In the genomic region with DNA sequence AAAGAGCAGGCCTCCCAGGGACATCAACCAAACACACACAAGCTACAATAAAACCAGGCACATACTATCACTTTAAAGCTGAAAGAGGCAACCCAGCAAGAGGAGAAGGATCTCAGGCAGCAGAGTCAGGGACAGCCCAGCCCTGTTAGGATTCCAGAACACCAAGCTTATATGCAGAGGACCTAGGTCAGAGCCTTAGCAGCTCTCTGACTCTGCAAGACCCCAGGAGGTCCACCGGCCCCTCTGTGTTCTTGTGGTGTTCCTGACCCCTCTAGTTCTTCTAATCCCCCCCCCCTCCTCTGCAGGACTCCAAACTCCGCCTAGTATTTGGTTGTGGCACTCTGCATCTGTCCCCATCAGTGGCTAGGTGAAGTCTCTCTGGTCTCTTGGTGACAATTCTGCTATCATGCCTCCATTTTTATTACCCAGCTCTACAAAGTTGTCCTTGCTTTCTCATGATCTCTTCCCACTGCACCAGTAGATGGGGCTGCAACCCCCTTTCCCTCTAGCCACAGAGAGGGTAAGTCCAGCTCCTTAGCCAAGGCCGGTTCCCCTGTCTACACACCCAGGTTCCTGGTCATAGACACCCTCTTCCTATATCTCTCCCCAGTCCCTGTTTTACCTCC, we compare ENCODE assay signal across 10 mouse cellular contexts. TPM values are rescaled to one million over a fixed set of nuclear protein-coding genes. Genes with fewer than 3 reads are reported as not detected.
DNase-seq lines count a peak whose midpoint lies in the region; ATAC-seq and TF ChIP-seq lines count a peak whose summit lies in the region.
"Had no signal": no experiment of that assay in that cellular context is flagged by ENCODE, and none has a peak within 500 bp of the region (broad histone marks: within the 10 kb centered on the region; RNA-seq: fewer than 3 reads in every experiment).

No protein-coding gene starts in this region.

- H3K27ac ChIP-seq in gastrocnemius, adult 2 months, result no peak overlapping the region
- H3K27ac ChIP-seq in midbrain, embryonic 11.5 days (ENCODE audit: low read depth, low read length), result no peak overlapping the region
- H3K27ac ChIP-seq in midbrain, embryonic 16.5 days (ENCODE audit: low read length), result no peak overlapping the region
- H3K27ac ChIP-seq in limb, embryonic 10.5 days, result peak overlapping the region; percentile 25; the same call in 1 of the 2 replicates
- no peak overlapping the region for H3K27ac ChIP-seq in stomach, postnatal 0 days (replicated peaks)

- no peaks in the 10 kb centered on the region for H3K9me3 ChIP-seq in midbrain, embryonic 11.5 days (ENCODE audit: control insufficient read depth, low read length)
- no peaks in the 10 kb centered on the region for H3K9me3 ChIP-seq in midbrain, embryonic 16.5 days (replicated peaks; ENCODE audit: control insufficient read depth, low read length, poor library complexity, severe bottlenecking)
- H3K9me3 ChIP-seq in limb, embryonic 10.5 days (replicated peaks), result no peaks in the 10 kb centered on the region
- no peaks in the 10 kb centered on the region for H3K9me3 ChIP-seq in stomach, postnatal 0 days (ENCODE audit: control insufficient read depth, low read length)

- no peak overlapping the region for H3K9ac ChIP-seq in midbrain, embryonic 11.5 days (ENCODE audit: low read length)
- no peak overlapping the region for H3K9ac ChIP-seq in midbrain, embryonic 16.5 days (ENCODE audit: low read depth, low read length)
- H3K9ac ChIP-seq in stomach, postnatal 0 days (ENCODE audit: low read length), result no peak overlapping the region

- ATAC-seq in midbrain, embryonic 11.5 days (ENCODE audit: low FRiP score), result no peak
- ATAC-seq in midbrain, embryonic 16.5 days, result no peak
- ATAC-seq in stomach, postnatal 0 days (ENCODE audit: low FRiP score, low TSS enrichment), result no peak

- intact Hi-C loops in gastrocnemius, adult 2 months (cut with DNase I), result no loop called here

- no peak overlapping the region for H3K4me3 ChIP-seq in gastrocnemius, adult 2 months
- no peak overlapping the region for H3K4me3 ChIP-seq in midbrain, embryonic 11.5 days (ENCODE audit: low read depth, low read length)
- H3K4me3 ChIP-seq in midbrain, embryonic 16.5 days (ENCODE audit: low read depth, low read length), result no peak overlapping the region
- peak overlapping the region; percentile 79; the same call in 1 of the 2 replicates for H3K4me3 ChIP-seq in limb, embryonic 10.5 days
- no peak overlapping the region for H3K4me3 ChIP-seq in stomach, postnatal 0 days (ENCODE audit: low read depth, low read length)

- DNase-seq in gastrocnemius, adult 2 months, result no peak
- no peak for DNase-seq in gastrocnemius, postnatal 25 days
- DNase-seq in midbrain, embryonic 11.5 days (ENCODE audit: low spot score, missing footprints), result peak; percentile 82
- DNase-seq in limb, embryonic 10.5 days (ENCODE audit: low spot score), result no peak
- no peak for DNase-seq in stomach, postnatal 0 days (ENCODE audit: low spot score)
- DNase-seq in layer of hippocampus, postnatal 14 days (ENCODE audit: low spot score in 2 of 2), result no peak
- no peak for DNase-seq in heart, adult 18-20 months
- DNase-seq: cerebellum, adult 8-10 months; gastrocnemius, postnatal 36 days had no signal

- no peaks in the 10 kb centered on the region for H3K27me3 ChIP-seq in midbrain, embryonic 11.5 days (ENCODE audit: control insufficient read depth, insufficient read depth, low read length)
- no peaks in the 10 kb centered on the region for H3K27me3 ChIP-seq in midbrain, embryonic 16.5 days (ENCODE audit: control insufficient read depth, insufficient read depth, low read depth, low read length)
- H3K27me3 ChIP-seq in limb, embryonic 10.5 days (ENCODE audit: low read depth, poor library complexity, severe bottlenecking), result 0 out of 2 replicates have a peak, but pooled peaks cover under 1% of the 10 kb centered on the region
- H3K27me3 ChIP-seq in stomach, postnatal 0 days (ENCODE audit: control insufficient read depth, insufficient read depth, low read length), result no peaks in the 10 kb centered on the region

- WGBS in midbrain, embryonic 11.5 days, result 45% methylated on average over 3 of the region's 3 CpGs
- WGBS in midbrain, embryonic 16.5 days, result 40% methylated on average over 3 of the region's 3 CpGs
- WGBS in limb, embryonic 10.5 days, result 49% methylated on average over 3 of the region's 3 CpGs
- 33% methylated on average over 3 of the region's 3 CpGs for WGBS in stomach, postnatal 0 days

- H3K4me2 ChIP-seq in midbrain, embryonic 11.5 days, result no peak overlapping the region
- no peak overlapping the region for H3K4me2 ChIP-seq in midbrain, embryonic 16.5 days (ENCODE audit: low read length)
- H3K4me2 ChIP-seq in stomach, postnatal 0 days (replicated peaks; ENCODE audit: low read depth), result no peak overlapping the region

- peak; percentile 10; the same call in 1 of the 2 replicates for TF ChIP-seq CTCF in gastrocnemius, adult 2 months (IDR thresholded peaks at IDR 0.05)
- TF ChIP-seq CTCF in stomach, postnatal 0 days (IDR thresholded peaks at IDR 0.05; ENCODE audit: low read depth), result peak; percentile 62

- no peak for TF ChIP-seq EP300 in stomach, postnatal 0 days (optimal IDR thresholded peaks at IDR 0.05)

- H3K4me1 ChIP-seq in midbrain, embryonic 11.5 days (ENCODE audit: control insufficient read depth, insufficient read depth, low read length), result peaks cover 8% of the 10 kb centered on the region
- H3K4me1 ChIP-seq in midbrain, embryonic 16.5 days (ENCODE audit: control insufficient read depth, insufficient read depth, low read length), result peaks cover 12% of the 10 kb centered on the region
- peaks cover 20% of the 10 kb centered on the region for H3K4me1 ChIP-seq in limb, embryonic 10.5 days
- peaks cover 4% of the 10 kb centered on the region; the same call in 1 of the 2 replicates for H3K4me1 ChIP-seq in stomach, postnatal 0 days (replicated peaks; ENCODE audit: control insufficient read depth, insufficient read depth)

- peaks cover 7% of the 10 kb centered on the region for H3K36me3 ChIP-seq in midbrain, embryonic 11.5 days (ENCODE audit: control insufficient read depth, insufficient read depth, low read length)
- H3K36me3 ChIP-seq in midbrain, embryonic 16.5 days (ENCODE audit: control insufficient read depth, insufficient read depth, low read length), result peaks cover 16% of the 10 kb centered on the region
- H3K36me3 ChIP-seq in limb, embryonic 10.5 days, result peaks cover 25% of the 10 kb centered on the region
- H3K36me3 ChIP-seq in stomach, postnatal 0 days (ENCODE audit: control insufficient read depth, insufficient read depth, low read length), result peaks cover 15% of the 10 kb centered on the region

RNA-seq across cellular contexts. Expression of a gene that starts 1.4 kb away (rescaled TPM):
- total RNA-seq in gastrocnemius, adult 2 months (2021), result 10 to 100 TPM; 12.1 to 14.8 TPM
- total RNA-seq in gastrocnemius, postnatal 25 days (2021), result 10 to 100 TPM; 10.5 to 11.7 TPM
- polyA plus RNA-seq in midbrain, embryonic 11.5 days (2014; fragmentation: Nextera tagmentation; extraction: Ambion mirVana), result 28.9 and 30.3 TPM in 2 replicates
- polyA plus RNA-seq in midbrain, embryonic 16.5 days (2015; fragmentation: Nextera tagmentation; extraction: Ambion mirVana), result 36.5 and 37.2 TPM in 2 replicates
- 31.6 and 42.2 TPM in 2 replicates for polyA plus RNA-seq in limb, embryonic 10.5 days (2016; fragmentation: Nextera tagmentation; extraction: Ambion mirVana)
- polyA plus RNA-seq in stomach, postnatal 0 days (2015; fragmentation: Nextera tagmentation; extraction: Ambion mirVana), result 12.4 and 13.4 TPM in 2 replicates
- total RNA-seq in layer of hippocampus, postnatal 14 days (2021), result 10 to 100 TPM; 30.7 to 32.1 TPM
- total RNA-seq in heart, adult 18-20 months (2021), result 10 to 100 TPM in 1 of 2 experiments, 1 to 10 TPM in 1; 8.1 to 10.3 TPM

RNA-seq across cellular contexts. Expression of a gene that starts 6.6 kb away (rescaled TPM):
- not detected for total RNA-seq in gastrocnemius, adult 2 months (2021)
- not detected for total RNA-seq in gastrocnemius, postnatal 25 days (2021)
- 0.32 TPM in 1 of 2 replicates, not detected in the other for polyA plus RNA-seq in midbrain, embryonic 11.5 days (2014; fragmentation: Nextera tagmentation; extraction: Ambion mirVana)
- 0.40 TPM in 1 of 2 replicates, not detected in the other for polyA plus RNA-seq in midbrain, embryonic 16.5 days (2015; fragmentation: Nextera tagmentation; extraction: Ambion mirVana)
- polyA plus RNA-seq in limb, embryonic 10.5 days (2016; fragmentation: Nextera tagmentation; extraction: Ambion mirVana), result 0.24 TPM in 1 of 2 replicates, not detected in the other
- polyA plus RNA-seq in stomach, postnatal 0 days (2015; fragmentation: Nextera tagmentation; extraction: Ambion mirVana), result 0.13 TPM in 1 of 2 replicates, not detected in the other
- 1 to 10 TPM; 1.0 to 2.1 TPM for total RNA-seq in layer of hippocampus, postnatal 14 days (2021)
- not detected for total RNA-seq in heart, adult 18-20 months (2021)

RNA-seq across cellular contexts. Expression of a gene that starts 8.1 kb away (rescaled TPM):
- under 1 TPM in 1 of 2 experiments, not detected in 1; 0.08 TPM for total RNA-seq in gastrocnemius, adult 2 months (2021)
- under 1 TPM; 0.10 to 0.11 TPM for total RNA-seq in gastrocnemius, postnatal 25 days (2021)
- 5.5 and 6.2 TPM in 2 replicates for polyA plus RNA-seq in midbrain, embryonic 11.5 days (2014; fragmentation: Nextera tagmentation; extraction: Ambion mirVana)
- polyA plus RNA-seq in midbrain, embryonic 16.5 days (2015; fragmentation: Nextera tagmentation; extraction: Ambion mirVana), result 43.6 and 45.7 TPM in 2 replicates
- polyA plus RNA-seq in limb, embryonic 10.5 days (2016; fragmentation: Nextera tagmentation; extraction: Ambion mirVana), result 1.4 and 3.6 TPM in 2 replicates
- polyA plus RNA-seq in stomach, postnatal 0 days (2015; fragmentation: Nextera tagmentation; extraction: Ambion mirVana), result 0.84 and 1.3 TPM in 2 replicates
- total RNA-seq in layer of hippocampus, postnatal 14 days (2021), result 100 to 1,000 TPM; 155 to 161 TPM
- under 1 TPM; 0.15 to 0.20 TPM for total RNA-seq in heart, adult 18-20 months (2021)

RNA-seq across cellular contexts. Expression of a gene that starts 10.1 kb away (rescaled TPM):
- 10 to 100 TPM; 50.8 to 56.3 TPM for total RNA-seq in gastrocnemius, adult 2 months (2021)
- 10 to 100 TPM; 50.8 to 55.0 TPM for total RNA-seq in gastrocnemius, postnatal 25 days (2021)
- polyA plus RNA-seq in midbrain, embryonic 11.5 days (2014; fragmentation: Nextera tagmentation; extraction: Ambion mirVana), result 60.6 and 67.6 TPM in 2 replicates
- 64.2 and 70.2 TPM in 2 replicates for polyA plus RNA-seq in midbrain, embryonic 16.5 days (2015; fragmentation: Nextera tagmentation; extraction: Ambion mirVana)
- 68.8 and 76.1 TPM in 2 replicates for polyA plus RNA-seq in limb, embryonic 10.5 days (2016; fragmentation: Nextera tagmentation; extraction: Ambion mirVana)
- polyA plus RNA-seq in stomach, postnatal 0 days (2015; fragmentation: Nextera tagmentation; extraction: Ambion mirVana), result 45.4 and 48.9 TPM in 2 replicates
- total RNA-seq in layer of hippocampus, postnatal 14 days (2021), result 10 to 100 TPM; 71.8 to 73.5 TPM
- total RNA-seq in heart, adult 18-20 months (2021), result 10 to 100 TPM; 40.1 to 43.5 TPM

RNA-seq across cellular contexts. Expression of a gene that starts 10.2 kb away (rescaled TPM):
- total RNA-seq in gastrocnemius, adult 2 months (2021), result 10 to 100 TPM; 11.4 to 16.5 TPM
- total RNA-seq in gastrocnemius, postnatal 25 days (2021), result 10 to 100 TPM in 1 of 2 experiments, 1 to 10 TPM in 1; 9.4 to 10.2 TPM
- 10.2 and 14.7 TPM in 2 replicates for polyA plus RNA-seq in midbrain, embryonic 11.5 days (2014; fragmentation: Nextera tagmentation; extraction: Ambion mirVana)
- 46.4 and 50.2 TPM in 2 replicates for polyA plus RNA-seq in midbrain, embryonic 16.5 days (2015; fragmentation: Nextera tagmentation; extraction: Ambion mirVana)
- polyA plus RNA-seq in limb, embryonic 10.5 days (2016; fragmentation: Nextera tagmentation; extraction: Ambion mirVana), result 35.0 and 38.7 TPM in 2 replicates
- 12.0 and 12.5 TPM in 2 replicates for polyA plus RNA-seq in stomach, postnatal 0 days (2015; fragmentation: Nextera tagmentation; extraction: Ambion mirVana)
- total RNA-seq in layer of hippocampus, postnatal 14 days (2021), result 10 to 100 TPM; 27.8 to 32.3 TPM
- 10 to 100 TPM in 1 of 2 experiments, 1 to 10 TPM in 1; 9.8 to 10.1 TPM for total RNA-seq in heart, adult 18-20 months (2021)

Comparison
In these comparisons a context has a peak if more than half of its experiments do, and no peak if none do; other contexts are left out.
1. RNA of a gene that starts 8.1 kb away (total RNA-seq): 155 to 161 TPM in layer of hippocampus, postnatal 14 days; 0.15 to 0.20 TPM in heart, adult 18-20 months, 0.10 to 0.11 TPM in gastrocnemius, postnatal 25 days and 0.08 TPM in gastrocnemius, adult 2 months; every median in the first group is over 100 times any median in the second.